Mouse (Mus musculus) testis, adult 2 months (tissue): ENCODE measurements at regions not wholly inside any gene's neighbourhood (a gene's known extent, or its start where the extent isn't known, plus 50 kb on each side); places are given as distances from the start of the nearest gene placed in this dataset.

ENCODE experiments used
- CTCF ChIP-seq: fragments of 200-500 bp; IDR thresholded peaks from 2 replicates; pipeline ENCODE4 v1.5.1; 2012; ENCODE audit warnings: low read depth, mild to moderate bottlenecking, inconsistent platforms, low read length, moderate library complexity; ENCODE audit not compliant: control insufficient read depth, insufficient read depth, insufficient replicate concordance
- POLR2A ChIP-seq: fragments of 200-500 bp; IDR thresholded peaks from 2 replicates; pipeline ENCODE4 v1.6.1; 2012; ENCODE audit warnings: low read depth, mild to moderate bottlenecking, inconsistent platforms, low read length, moderate library complexity; ENCODE audit not compliant: control insufficient read depth

- no peak for TF ChIP-seq POLR2A
- TF ChIP-seq CTCF, result no peak
Measured at GRCm38 (mm10) chr10:83819950-83820275, 97.2 kb downstream of the 1500009L16Rik start.
